Mouse (Mus musculus) lung, embryonic 15.5 days (tissue): ENCODE results near the gene Zfp90. TPM values are rescaled to one million over a fixed set of nuclear protein-coding genes. Genes with fewer than 3 reads are reported as not detected.

Experiments used
- ATAC-seq: fragments of 200-750 bp; cut with Nextera tagmentation; 2 replicates; pipeline ENCODE4 v1.8.0; 2017; ENCODE audit warnings: moderate number of reproducible peaks, borderline replicate concordance; ENCODE audit not compliant: low FRiP score, low TSS enrichment; ENCODE audit errors: extremely low read depth
- H3K27ac ChIP-seq: fragments of 300-500 bp; sonication (generic); 2 replicates; pipeline ENCODE4 v1.5.1; 2015; ENCODE audit warnings: moderate library complexity, mild to moderate bottlenecking, inconsistent platforms
- H3K27me3 ChIP-seq: fragments of 300-500 bp; sonication (generic); 2 replicates; pipeline ENCODE4 v1.6.1; 2015; ENCODE audit warnings: inconsistent platforms
- H3K36me3 ChIP-seq: fragments of 300-500 bp; sonication (generic); 2 replicates; pipeline ENCODE4 v1.6.1; 2015; ENCODE audit warnings: inconsistent platforms
- H3K4me1 ChIP-seq: fragments of 300-500 bp; sonication (generic); 2 replicates; pipeline ENCODE4 v1.6.1; 2015; ENCODE audit warnings: inconsistent platforms
- H3K4me2 ChIP-seq: fragments of 300-500 bp; sonication (generic); 2 replicates; pipeline ENCODE4 v1.6.1; 2015; ENCODE audit warnings: inconsistent platforms, mild to moderate bottlenecking, moderate library complexity
- H3K4me3 ChIP-seq: fragments of 300-500 bp; sonication (generic); 2 replicates; pipeline ENCODE4 v1.5.1; 2015; ENCODE audit warnings: mild to moderate bottlenecking, inconsistent platforms
- H3K9ac ChIP-seq: fragments of 300-500 bp; sonication (generic); 2 replicates; pipeline ENCODE4 v1.6.1; 2015; ENCODE audit warnings: inconsistent platforms
- H3K9me3 ChIP-seq: fragments of 300-500 bp; sonication (generic); 2 replicates; pipeline ENCODE4 v1.6.1; 2016; ENCODE audit warnings: inconsistent platforms
- WGBS: fragments of 180-500 bp; shearing (Covaris S2); methylation state at CpG from one replicate; pipeline ENCODE4 v1.1.7; 2015; 5-methylcytosine and 5-hydroxymethylcytosine counted together
- polyA plus RNA-seq: library from polyadenylated mRNA; unstranded; fragments of >200 nt; fragmentation: Nextera tagmentation; extraction: Ambion mirVana; gene quantifications from 2 replicates; pipeline ENCODE4 v1.2.1, GENCODE M21; 2015

Zfp90 gene
- polyA plus RNA-seq, 1 experiment from 2014 or later: 17.5 TPM

GRCm38 (mm10) chr8:106437781-106438180 lies 22.7 kb downstream of the Zfp90 start:
- 0 out of 2 replicates have a peak, but pooled peaks cover 3% of the 10 kb centered on the region for H3K4me1 ChIP-seq
- ATAC-seq: no peak
- H3K4me3 ChIP-seq: no peak overlapping the region
- H3K9ac ChIP-seq: no peak overlapping the region
- H3K4me2 ChIP-seq: no peak overlapping the region
- no peak overlapping the region for H3K27ac ChIP-seq
- 39% methylated on average over 3 of the region's 3 CpGs for WGBS
- H3K27me3 ChIP-seq: 0 out of 2 replicates have a peak, but pooled peaks cover under 1% of the 10 kb centered on the region
- H3K9me3 ChIP-seq: no peaks in the 10 kb centered on the region
- H3K36me3 ChIP-seq: no peaks in the 10 kb centered on the region

GRCm38 (mm10) chr8:106440146-106440545 lies 25.0 kb downstream of the Zfp90 start:
- Histone ChIP-seq H3K4me1 (no peaks in the 10 kb centered on the region), H3K27ac (no peak overlapping the region), H3K4me3 (no peak overlapping the region), H3K36me3 (no peaks in the 10 kb centered on the region), H3K27me3 (no peaks in the 10 kb centered on the region), H3K9me3 (no peaks in the 10 kb centered on the region), H3K9ac (no peak overlapping the region), H3K4me2 (no peak overlapping the region)
- ATAC-seq: no peak
- 73% methylated on average over 3 of the region's 3 CpGs for WGBS

- WGBS: 92% methylated on average over 1 of the region's 1 CpGs
- Histone ChIP-seq H3K9ac (no peak overlapping the region), H3K9me3 (no peaks in the 10 kb centered on the region), H3K36me3 (no peaks in the 10 kb centered on the region), H3K27me3 (no peaks in the 10 kb centered on the region), H3K27ac (no peak overlapping the region), H3K4me2 (no peak overlapping the region), H3K4me3 (no peak overlapping the region), H3K4me1 (no peaks in the 10 kb centered on the region)
- ATAC-seq: no peak
Observed at GRCm38 (mm10) chr8:106442740-106443139, 27.6 kb downstream of the Zfp90 start.

- H3K4me1 ChIP-seq: no peaks in the 10 kb centered on the region
- no peak for ATAC-seq
- WGBS: 68% methylated on average over 6 of the region's 6 CpGs
Observed at GRCm38 (mm10) chr8:106451301-106452085, 36.4 kb downstream of the Zfp90 start.

GRCm38 (mm10) chr8:106452701-106453481 lies 37.8 kb downstream of the Zfp90 start:
- Histone ChIP-seq H3K27me3 (no peaks in the 10 kb centered on the region), H3K27ac (no peak overlapping the region), H3K4me1 (no peaks in the 10 kb centered on the region), H3K4me3 (no peak overlapping the region), H3K4me2 (no peak overlapping the region), H3K9me3 (no peaks in the 10 kb centered on the region), H3K36me3 (no peaks in the 10 kb centered on the region), H3K9ac (no peak overlapping the region)
- ATAC-seq: no peak
- WGBS: 59% methylated on average over 12 of the region's 12 CpGs

More at GRCm38 (mm10) chr8:106451301-106452085, 36.4 kb downstream of the Zfp90 start:
- H3K27ac ChIP-seq: no peak overlapping the region
- H3K9ac ChIP-seq: no peak overlapping the region
- no peaks in the 10 kb centered on the region for H3K36me3 ChIP-seq
- no peaks in the 10 kb centered on the region for H3K9me3 ChIP-seq
- no peak overlapping the region for H3K4me3 ChIP-seq
- no peak overlapping the region for H3K4me2 ChIP-seq
- H3K27me3 ChIP-seq: no peaks in the 10 kb centered on the region

GRCm38 (mm10) chr8:106454036-106454435 lies 38.9 kb downstream of the Zfp90 start:
- no peak overlapping the region for H3K9ac ChIP-seq
- no peaks in the 10 kb centered on the region for H3K27me3 ChIP-seq
- H3K4me3 ChIP-seq: no peak overlapping the region
- H3K4me2 ChIP-seq: no peak overlapping the region
- no peaks in the 10 kb centered on the region for H3K9me3 ChIP-seq
- H3K4me1 ChIP-seq: no peaks in the 10 kb centered on the region
- no peak overlapping the region for H3K27ac ChIP-seq
- WGBS: 56% methylated on average over 11 of the region's 11 CpGs
- no peaks in the 10 kb centered on the region for H3K36me3 ChIP-seq
- ATAC-seq: no peak

- Histone ChIP-seq H3K4me3 (no peak overlapping the region), H3K27ac (no peak overlapping the region), H3K9me3 (no peaks in the 10 kb centered on the region), H3K36me3 (no peaks in the 10 kb centered on the region), H3K4me1 (no peaks in the 10 kb centered on the region), H3K27me3 (no peaks in the 10 kb centered on the region), H3K4me2 (no peak overlapping the region), H3K9ac (no peak overlapping the region)
- 57% methylated on average over 5 of the region's 5 CpGs for WGBS
- ATAC-seq: no peak
Observed at GRCm38 (mm10) chr8:106462131-106462530, 47.0 kb downstream of the Zfp90 start.

- Histone ChIP-seq H3K4me1 (no peaks in the 10 kb centered on the region), H3K27ac (no peak overlapping the region), H3K9me3 (no peaks in the 10 kb centered on the region), H3K4me3 (no peak overlapping the region), H3K27me3 (no peaks in the 10 kb centered on the region), H3K9ac (no peak overlapping the region), H3K36me3 (no peaks in the 10 kb centered on the region), H3K4me2 (no peak overlapping the region)
- WGBS: 80% methylated on average over 6 of the region's 6 CpGs
- no peak for ATAC-seq
Observed at GRCm38 (mm10) chr8:106463795-106464194, 48.7 kb downstream of the Zfp90 start.

GRCm38 (mm10) chr8:106469485-106469884 lies 54.4 kb downstream of the Zfp90 start:
- Histone ChIP-seq H3K27ac (no peak overlapping the region), H3K4me3 (no peak overlapping the region), H3K9me3 (no peaks in the 10 kb centered on the region), H3K4me1 (no peaks in the 10 kb centered on the region), H3K27me3 (no peaks in the 10 kb centered on the region), H3K36me3 (no peaks in the 10 kb centered on the region), H3K9ac (no peak overlapping the region), H3K4me2 (no peak overlapping the region)
- 34% methylated on average over 7 of the region's 7 CpGs for WGBS
- no peak for ATAC-seq

GRCm38 (mm10) chr8:106474001-106474400 lies 58.9 kb downstream of the Zfp90 start:
- no peak for ATAC-seq
- Histone ChIP-seq H3K36me3 (no peaks in the 10 kb centered on the region), H3K27ac (no peak overlapping the region), H3K27me3 (no peaks in the 10 kb centered on the region), H3K9me3 (no peaks in the 10 kb centered on the region), H3K4me3 (no peak overlapping the region), H3K4me1 (no peaks in the 10 kb centered on the region), H3K4me2 (no peak overlapping the region), H3K9ac (no peak overlapping the region)
- WGBS: 68% methylated on average over 5 of the region's 5 CpGs
